Mouse (Mus musculus) left cerebral cortex, adult 11 months (tissue): ENCODE results near the gene 9130213A22Rik.

Experiments used
- DNase-seq: peaks from one replicate; pipeline ENCODE4 v3.0.0; 2022; ENCODE audit warnings: low spot score

The 9130213A22Rik gene

GRCm38 (mm10) chr11:69122336-69122951 is at the start of gene 9130213A22Rik:
TSS of gene 9130213A22Rik (minus strand) at chr11:69122589.
- DNase-seq, result no peak

DNA sequence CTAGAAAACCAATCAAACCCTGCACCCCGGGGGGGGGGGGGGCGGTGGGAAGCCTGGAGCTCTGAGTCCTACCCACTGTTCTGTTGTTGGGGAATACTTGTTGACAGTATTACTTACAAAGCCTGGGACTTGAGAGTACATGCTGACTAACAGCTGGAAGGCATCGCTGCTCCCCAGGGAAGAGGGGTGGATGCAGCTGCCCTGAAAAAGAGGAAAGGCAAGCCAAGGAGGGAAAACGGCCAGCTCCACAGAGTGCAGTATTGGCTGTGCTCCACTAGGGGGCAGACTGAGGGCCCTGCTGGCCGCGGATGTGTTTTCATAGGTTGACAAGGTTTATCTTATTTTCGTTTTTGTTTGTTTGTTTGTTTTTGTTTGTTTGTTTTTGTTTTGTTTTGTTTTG is 49.2 kb upstream of the 9130213A22Rik start:
- DNase-seq, result no peak

GRCm38 (mm10) chr11:69169313-69169712 is 46.9 kb upstream of the 9130213A22Rik start:
- DNase-seq, result no peak

GRCm38 (mm10) chr11:69156800-69157199 is 34.4 kb upstream of the 9130213A22Rik start, which contains the start of gene Alox12b:
TSS of gene Alox12b (plus strand) at chr11:69156989.
- DNase-seq, result no peak

DNA sequence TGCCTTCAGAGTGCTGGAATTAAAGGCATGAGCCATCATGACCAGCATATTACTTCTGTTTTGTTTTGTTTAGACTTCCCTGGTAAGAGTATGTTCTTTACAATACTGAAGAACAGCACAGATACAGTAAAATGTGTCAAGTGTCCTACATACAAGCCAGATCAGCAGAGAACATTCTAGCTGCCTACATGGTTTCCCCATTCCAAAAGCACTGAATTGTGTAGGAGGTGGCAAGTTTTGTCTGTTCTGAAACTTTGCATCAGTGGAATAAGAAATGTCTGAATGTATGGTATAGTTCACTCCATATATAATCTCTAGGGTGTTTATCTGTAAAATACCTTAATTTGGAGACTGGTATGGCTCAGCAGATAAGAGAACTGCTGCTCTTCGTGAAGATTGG is 33.0 kb upstream of the 9130213A22Rik start:
- DNase-seq, result no peak

DNA sequence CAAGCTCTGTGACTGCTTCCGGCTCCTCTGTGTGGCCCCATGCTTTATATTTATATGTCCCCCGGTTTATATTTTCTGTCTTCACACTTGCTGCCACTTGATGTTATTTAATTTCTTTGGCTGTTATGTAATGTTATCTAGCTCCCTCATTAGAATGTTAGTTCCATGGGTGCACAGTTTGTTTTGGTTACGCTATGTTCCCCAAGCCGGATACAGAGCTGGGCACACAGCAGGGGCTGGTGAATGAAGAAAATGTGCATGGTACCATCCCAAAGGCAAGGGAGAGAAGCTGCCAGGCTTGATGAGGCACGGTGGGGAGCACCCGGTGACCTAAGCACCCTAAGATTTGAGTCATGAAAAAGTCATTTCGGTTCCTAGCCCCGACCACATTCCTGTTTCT is 31.4 kb upstream of the 9130213A22Rik start:
- DNase-seq, result no peak

- no peak for DNase-seq
Observed at GRCm38 (mm10) chr11:69151004-69151403, 28.6 kb upstream of the 9130213A22Rik start.

GRCm38 (mm10) chr11:69150444-69150843 is 28.1 kb upstream of the 9130213A22Rik start:
- DNase-seq, result no peak

DNA sequence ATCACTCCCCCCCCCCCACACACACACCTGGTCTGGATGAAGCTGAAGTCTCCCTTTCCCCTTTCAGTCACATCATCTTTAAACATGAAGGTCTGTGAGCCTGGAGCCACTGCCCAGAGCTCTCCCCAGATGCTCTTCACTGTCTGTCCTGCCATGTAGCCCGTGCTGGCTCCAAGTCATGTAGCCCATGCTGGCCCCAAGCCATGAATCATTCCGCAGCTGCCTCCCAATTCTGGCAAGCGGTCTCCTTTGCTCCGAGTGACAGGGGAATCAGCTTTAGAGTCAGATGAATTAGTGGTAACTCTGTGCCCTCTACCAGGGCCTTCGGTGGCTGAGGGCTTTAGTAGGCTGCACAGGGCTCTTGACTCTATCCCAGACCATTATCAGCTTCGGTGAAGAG is 27.3 kb upstream of the 9130213A22Rik start:
- no peak for DNase-seq

DNA sequence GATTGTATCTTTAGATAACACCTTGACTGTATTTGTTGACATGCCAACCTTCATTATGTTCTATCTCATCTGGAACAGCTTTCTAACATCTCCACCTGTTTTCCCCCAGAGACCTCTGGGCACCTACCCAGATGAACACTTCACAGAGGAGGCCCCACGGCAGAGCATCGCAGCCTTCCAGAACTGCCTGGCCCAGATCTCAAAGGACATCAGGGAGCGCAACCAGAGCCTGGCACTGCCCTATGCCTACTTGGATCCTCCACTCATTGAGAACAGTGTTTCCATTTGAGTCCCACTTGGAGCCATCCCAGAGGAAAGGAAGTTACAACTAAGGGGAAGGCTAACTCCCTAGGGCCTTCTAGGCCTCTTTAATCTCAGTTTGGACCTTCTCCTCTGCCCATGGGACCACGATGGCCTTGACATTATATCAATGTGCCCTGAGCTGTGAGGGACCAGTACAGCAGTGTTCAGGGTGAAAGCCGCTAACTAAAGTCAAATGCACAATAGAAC is 26.1 kb upstream of the 9130213A22Rik start:
- DNase-seq, result no peak

GRCm38 (mm10) chr11:69147546-69147945 is 25.2 kb upstream of the 9130213A22Rik start:
- DNase-seq, result no peak

DNA sequence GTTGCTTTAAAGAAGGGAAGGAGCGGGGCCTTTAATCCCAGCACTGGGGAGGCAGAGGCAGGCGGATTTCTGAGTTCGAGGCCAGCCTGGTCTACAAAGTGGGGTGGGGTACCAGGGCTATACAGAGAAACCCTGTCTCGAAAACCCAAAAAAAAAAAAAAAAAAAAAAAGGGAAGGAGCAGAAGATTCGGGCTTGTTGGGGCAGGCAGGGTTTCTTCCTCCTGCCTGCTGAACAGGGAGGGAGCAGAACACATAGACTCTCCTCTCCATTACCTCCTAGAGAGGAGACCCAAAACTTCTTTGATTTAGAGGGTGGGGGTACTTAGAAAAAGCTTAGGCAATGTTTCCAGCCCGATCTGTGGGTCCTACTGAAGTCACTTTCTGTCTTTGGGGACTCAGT is 13.0 kb upstream of the 9130213A22Rik start:
- DNase-seq, result no peak

DNA sequence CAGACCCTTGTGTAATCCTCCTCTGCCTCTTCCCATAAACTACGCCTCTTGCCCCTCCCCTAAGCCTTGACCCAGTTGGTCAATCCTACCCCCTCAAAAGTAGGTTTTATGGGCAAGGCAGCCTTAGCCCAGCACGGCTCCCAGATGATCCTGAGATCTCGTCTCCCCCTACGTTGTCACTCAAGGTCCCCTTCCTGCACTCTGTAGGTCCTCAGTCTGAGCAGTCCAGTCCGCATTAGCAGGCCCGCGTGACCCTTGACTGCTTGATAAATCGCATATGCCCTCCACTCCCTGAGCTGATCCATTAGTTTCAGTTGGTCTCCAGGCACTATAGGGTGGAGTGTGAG is 12.2 kb upstream of the 9130213A22Rik start:
- DNase-seq, result no peak

DNA sequence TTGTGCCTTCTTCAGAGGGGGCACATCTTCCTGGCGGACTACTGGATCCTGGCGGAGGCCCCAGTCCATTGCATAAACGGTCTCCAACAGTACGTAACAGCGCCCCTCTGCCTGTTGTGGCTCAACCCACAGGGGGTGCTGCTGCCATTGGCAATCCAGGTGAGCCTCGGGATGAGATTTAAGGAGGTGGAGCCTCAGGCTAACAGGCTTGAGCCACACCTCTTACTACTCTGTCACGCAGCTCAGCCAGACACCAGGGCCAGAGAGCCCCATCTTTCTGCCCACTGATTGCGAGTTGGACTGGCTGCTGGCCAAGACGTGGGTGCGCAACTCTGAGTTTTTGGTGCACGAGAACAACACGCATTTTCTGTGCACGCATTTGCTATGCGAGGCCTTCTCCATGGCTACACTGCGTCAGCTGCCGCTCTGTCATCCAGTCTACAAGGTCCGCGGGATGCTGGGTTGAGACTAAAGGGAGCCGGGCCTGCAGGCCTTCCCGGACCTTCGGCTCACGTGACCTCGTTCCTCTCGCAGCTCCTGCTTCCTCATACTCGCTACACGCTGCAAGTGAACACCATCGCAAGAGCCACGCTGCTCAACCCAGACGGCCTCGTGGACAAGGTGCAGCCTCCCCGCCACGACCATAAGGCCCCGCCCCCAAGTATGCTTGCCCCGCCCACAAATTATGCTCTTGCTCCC is 11.7 kb upstream of the 9130213A22Rik start:
- no peak for DNase-seq

DNA sequence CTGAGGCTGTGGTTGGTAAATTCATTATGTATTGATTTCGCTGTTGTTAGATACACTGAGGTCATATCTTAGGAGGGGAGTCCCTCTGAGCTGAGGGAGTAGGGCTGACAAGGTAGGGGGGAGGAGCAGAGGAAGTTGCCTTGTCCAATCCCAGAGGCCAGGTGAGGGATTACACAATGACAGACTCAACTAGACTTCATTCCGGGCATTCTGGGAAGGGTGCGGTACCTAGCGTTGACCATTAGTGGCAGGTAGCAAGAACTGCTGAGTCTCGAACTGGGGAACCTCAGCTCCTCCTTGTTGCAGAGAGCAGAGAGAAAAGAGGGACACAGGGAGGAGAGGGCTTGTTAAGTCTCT is 11.2 kb upstream of the 9130213A22Rik start:
- no peak for DNase-seq

DNA sequence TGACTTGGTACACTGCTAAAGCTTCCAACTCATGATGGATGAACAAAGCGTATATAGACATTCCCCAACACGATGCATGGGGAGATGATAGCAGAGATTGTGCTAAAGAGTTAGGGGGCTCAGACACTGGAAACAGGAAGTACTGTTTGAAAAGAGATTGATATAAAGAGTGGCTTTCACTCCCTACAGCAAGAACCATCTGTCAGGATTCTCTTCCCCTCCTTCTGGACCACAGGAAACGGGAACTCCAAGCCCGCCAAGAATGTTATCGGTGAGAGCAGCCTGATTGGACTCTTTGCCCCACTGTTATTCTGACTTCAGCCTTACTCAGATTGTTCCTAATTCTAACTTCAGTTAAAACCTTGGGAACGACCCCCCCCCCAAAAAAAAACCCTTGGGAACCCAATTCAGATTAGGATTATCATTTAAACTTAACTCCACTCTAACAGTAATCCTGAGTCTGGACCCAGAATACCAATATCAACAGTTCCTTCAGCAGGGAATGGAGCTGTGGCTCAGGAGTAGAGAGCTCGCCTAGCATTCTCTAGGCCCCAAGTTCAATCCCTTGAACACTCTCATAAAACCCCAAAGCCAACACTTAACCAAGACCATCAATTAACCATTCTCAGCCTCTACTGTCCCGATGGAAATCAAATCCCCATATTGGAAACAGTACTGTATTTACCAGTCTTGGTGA is 6.2 kb upstream of the 9130213A22Rik start:
- no peak for DNase-seq

DNA sequence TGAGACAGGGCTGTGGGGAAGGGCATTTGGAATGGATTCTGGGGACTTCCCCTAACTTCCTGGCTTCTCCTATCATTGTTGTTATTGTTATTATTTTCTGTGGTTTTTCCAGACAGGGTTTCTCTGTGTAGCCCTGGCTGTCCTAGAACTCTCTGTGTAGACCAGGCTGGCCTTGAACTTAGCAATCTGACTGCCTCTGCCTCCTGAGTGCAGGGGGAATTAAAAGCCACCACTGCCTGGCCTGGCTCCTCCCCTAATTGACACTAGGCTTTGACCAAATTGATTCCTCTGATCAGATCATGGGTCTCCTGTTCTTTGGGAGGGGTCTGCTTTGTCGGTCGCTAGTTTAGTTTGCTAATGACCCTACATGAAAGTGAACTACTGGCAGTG is 4.3 kb upstream of the 9130213A22Rik start:
- no peak for DNase-seq

GRCm38 (mm10) chr11:69125919-69126705 is 3.7 kb upstream of the 9130213A22Rik start:
- DNase-seq, result no peak

GRCm38 (mm10) chr11:69125852-69125918 is 3.3 kb upstream of the 9130213A22Rik start, which contains the start of gene Aloxe3:
TSS of gene Aloxe3 (plus strand) at chr11:69125896.
- DNase-seq, result no peak

DNA sequence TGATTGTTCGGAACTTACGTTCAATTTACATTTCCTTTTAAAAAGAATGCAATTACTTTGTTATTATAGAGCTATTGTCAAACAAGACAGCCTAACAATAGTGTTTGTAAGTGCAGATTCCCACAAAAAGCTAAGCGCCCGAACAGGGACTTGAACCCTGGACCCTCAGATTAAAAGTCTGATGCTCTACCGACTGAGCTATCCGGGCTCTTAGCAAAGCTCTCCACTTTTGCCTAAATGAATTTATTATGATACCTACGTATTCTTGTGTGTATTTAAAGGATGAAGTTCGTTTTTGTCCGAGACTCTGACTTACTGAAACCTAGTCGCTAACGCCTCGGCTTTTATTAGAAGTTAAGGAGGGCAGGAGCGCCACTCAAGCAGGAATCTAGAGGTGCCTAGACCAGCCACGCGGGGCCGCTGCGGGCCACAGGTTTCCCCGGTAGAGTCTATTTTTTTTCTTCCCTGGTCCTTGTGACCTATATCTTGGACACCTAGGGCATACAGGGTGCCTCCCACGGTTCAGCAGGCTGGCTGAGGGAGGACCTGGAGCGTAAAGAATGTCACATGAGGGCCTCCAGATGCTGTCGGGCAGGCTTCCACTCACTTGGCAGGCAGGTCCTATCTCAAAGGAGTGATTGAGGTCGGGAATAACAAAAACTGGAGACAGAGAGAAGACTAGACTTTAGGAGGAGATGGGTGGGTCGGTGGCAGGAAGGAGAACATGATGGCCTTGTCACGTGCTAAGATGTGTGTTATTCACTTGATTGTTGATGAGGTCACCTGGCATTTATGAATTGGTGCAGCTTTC is 2.9 kb upstream of the 9130213A22Rik start:
- peak; percentile 81 for DNase-seq

DNA sequence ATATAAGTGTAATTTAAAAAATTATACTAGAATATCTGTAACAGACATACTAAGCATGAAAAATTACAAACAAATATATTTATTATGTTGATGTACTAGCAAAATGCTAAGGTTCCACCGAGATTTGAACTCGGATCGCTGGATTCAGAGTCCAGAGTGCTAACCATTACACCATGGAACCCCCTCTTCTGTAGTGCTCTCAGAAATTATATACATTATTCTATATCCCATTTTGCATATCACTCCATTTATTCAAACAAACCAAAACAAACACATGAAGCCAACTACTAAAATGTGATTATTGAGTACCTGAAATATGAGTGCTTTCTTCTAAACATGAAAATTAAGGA is 2.1 kb upstream of the 9130213A22Rik start:
- no peak for DNase-seq
